ENCODE assay signal across 18 mouse cellular contexts in genomic region chr12:16789199-16789598, GRCm38 (mm10). TPM values are rescaled to one million over a fixed set of nuclear protein-coding genes. Genes with fewer than 3 reads are reported as not detected.
"Had no signal": no experiment of that assay in that cellular context is flagged by ENCODE, and none has a peak within 500 bp of the region (broad histone marks: within the 10 kb centered on the region; RNA-seq: fewer than 3 reads in every experiment).

No protein-coding gene starts in this region.

- H3K9me3 ChIP-seq: neural tube, embryonic 13.5 days; neural tube, embryonic 15.5 days had no signal

- H3K9ac ChIP-seq: liver, embryonic 14.5 days; lung, embryonic 14.5 days; neural tube, embryonic 13.5 days; neural tube, embryonic 15.5 days had no signal

- H3K27me3 ChIP-seq: neural tube, embryonic 13.5 days; neural tube, embryonic 15.5 days had no signal

- H3K4me1 ChIP-seq: neural tube, embryonic 15.5 days had no signal

- H3K36me3 ChIP-seq: neural tube, embryonic 13.5 days; neural tube, embryonic 15.5 days had no signal

- H3K27ac ChIP-seq: liver, embryonic 14.5 days; neural tube, embryonic 13.5 days; neural tube, embryonic 15.5 days had no signal

- H3K4me2 ChIP-seq: lung, embryonic 14.5 days; neural tube, embryonic 13.5 days; neural tube, embryonic 15.5 days had no signal

- DNase-seq: lung, adult 18-20 months; lung, embryonic 14.5 days; lung, postnatal 10 days; lung, postnatal 4 days; midbrain, embryonic 14.5 days; right cerebral cortex, adult 18-20 months; right cerebral cortex, postnatal 25 days; right cerebral cortex, postnatal 4 days; spleen, adult 18-20 months; thymus, adult 18-20 months; thymus, postnatal 14 days; thymus, postnatal 36 days had no signal

- H3K4me3 ChIP-seq: myocyte; neural tube, embryonic 13.5 days; neural tube, embryonic 15.5 days had no signal

RNA-seq across cellular contexts. Expression of gene Greb1, which starts 11.5 kb away (rescaled TPM):
- total RNA-seq: megakaryocyte, adult 5-6 weeks; megakaryocyte-erythroid progenitor cell, adult 5-6 weeks had no signal
